Mouse (Mus musculus) adipocyte (in vitro differentiated cells): Measurements from ENCODE around the gene Sirt4.
"Not testable (repeated sequence)": the region's sequence is repeated elsewhere in the genome, so short reads cannot be mapped to it uniquely, and the experiment has no call there.

Source experiments
- DNase-seq: peaks from one replicate; pipeline ENCODE4 v3.0.0-alpha.2; 2016; ENCODE audit warnings: low spot score

Gene Sirt4

GRCm38 (mm10) chr5:115514896-115515587, 30.5 kb upstream of the Sirt4 start:
- peak; percentile 83 for DNase-seq

DNA sequence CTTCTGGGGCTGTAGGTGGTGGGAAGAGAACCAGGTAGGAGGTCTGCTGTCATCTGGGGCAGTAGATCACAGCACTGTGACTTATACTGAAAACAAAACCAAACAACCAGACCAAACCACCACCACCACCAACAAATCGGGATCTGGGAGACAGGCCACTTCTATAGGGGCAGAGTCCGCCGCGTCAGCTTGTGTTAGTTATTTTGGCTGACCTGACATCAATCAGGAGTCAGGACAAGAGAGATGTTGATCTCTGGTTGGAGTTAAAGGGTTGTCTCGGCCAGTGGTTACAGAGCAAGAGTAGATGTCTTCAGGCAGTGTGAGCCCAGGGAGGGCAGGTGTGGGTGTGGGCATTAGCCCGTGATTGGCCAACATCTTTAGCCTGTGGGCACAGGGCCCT, 29.8 kb upstream of the Sirt4 start:
- no peak for DNase-seq

DNA sequence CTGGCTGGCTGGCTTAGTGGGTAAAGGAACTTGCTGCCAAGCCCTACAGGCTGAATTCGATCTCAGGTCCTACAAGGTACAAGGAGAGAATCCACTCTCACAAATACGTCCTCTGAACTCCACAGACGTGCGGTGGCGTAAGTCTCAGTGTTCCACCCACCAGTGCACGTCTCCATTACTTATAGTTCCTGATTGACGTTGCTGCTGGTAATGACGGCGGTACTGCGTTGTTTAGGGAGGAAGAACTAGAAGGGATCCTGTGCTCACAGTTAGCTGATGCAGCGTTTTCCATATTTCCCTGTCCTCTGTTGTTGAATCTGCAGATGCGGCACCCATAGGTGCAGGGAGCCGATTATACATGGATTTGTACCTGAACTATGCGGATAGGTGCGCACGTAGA, 29.2 kb upstream of the Sirt4 start:
- no peak for DNase-seq

DNA sequence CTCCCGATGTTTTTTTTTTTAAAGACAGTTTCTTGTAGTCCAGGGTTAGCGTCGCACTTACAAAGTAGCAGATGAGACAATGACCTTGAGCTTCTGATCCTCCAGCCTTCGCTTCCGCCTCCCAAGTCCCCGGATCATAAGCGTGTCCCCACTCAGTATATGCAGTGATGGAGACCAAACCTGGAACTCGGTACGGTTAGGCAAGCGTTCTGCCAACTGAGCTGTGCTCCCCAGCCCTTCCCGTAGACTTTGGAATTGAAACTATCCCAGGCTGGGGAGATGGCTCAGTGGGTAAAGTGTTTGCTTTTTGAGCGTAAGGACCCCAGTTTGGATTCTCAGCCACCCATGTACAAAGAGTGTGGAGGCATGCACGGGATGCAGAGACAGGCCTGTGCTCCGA, 28.7 kb upstream of the Sirt4 start:
- no peak for DNase-seq

GRCm38 (mm10) chr5:115512375-115512774, 27.9 kb upstream of the Sirt4 start:
- peak; percentile 71 for DNase-seq

DNA sequence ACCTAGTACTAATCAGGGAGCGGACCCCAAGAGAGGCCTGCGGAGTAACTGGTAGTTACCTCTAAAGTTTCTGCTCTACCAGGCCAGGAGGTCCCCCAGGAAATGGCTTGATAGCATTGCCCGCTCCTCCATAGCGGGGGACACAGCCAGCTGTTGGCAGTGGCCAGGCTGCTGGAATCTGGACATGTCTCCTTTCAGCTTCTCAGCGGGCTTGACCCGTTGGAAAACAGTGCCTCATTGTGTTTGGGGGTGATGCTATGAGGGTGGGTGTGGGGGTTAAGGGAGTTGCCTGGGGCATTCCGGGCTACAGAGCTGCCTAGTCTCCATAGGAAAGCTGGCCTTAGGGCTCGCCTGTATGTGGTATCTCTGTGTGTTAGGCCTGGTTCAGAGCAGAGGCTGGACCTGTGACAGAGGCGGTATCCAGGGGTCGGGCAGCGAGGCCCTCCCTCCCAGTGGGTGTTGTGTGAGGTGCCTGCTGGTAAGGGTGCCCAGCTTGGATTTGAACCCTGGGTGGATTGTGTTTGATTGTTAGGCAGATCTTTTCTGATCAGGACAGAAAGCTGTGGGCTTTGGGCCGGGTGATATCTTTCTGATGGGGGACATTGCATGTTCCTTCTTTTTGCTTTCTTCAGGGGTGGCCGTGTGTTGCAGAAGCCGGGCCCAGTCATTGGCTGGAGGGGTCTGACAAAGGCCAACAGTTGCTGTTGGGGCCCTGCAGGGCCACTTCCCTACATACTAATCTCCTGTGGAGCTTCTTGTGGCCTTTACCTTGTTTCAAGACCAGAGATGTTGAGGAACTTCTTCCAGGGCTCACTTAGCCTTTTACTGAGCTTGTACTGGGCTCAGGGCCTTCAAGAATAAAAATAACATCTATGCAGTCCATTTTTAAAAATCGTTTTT, 25.5 kb upstream of the Sirt4 start:
- no peak for DNase-seq

GRCm38 (mm10) chr5:115509321-115509761, 24.8 kb upstream of the Sirt4 start:
- DNase-seq, result peak; percentile 33

GRCm38 (mm10) chr5:115508859-115509147, 24.3 kb upstream of the Sirt4 start:
- no peak for DNase-seq

GRCm38 (mm10) chr5:115507981-115508858, 23.7 kb upstream of the Sirt4 start:
- peak; percentile 59 for DNase-seq

- peak; percentile 33 for DNase-seq
These were observed 22.9 kb upstream of the Sirt4 start for GRCm38 (mm10) chr5:115507267-115507980.

DNA sequence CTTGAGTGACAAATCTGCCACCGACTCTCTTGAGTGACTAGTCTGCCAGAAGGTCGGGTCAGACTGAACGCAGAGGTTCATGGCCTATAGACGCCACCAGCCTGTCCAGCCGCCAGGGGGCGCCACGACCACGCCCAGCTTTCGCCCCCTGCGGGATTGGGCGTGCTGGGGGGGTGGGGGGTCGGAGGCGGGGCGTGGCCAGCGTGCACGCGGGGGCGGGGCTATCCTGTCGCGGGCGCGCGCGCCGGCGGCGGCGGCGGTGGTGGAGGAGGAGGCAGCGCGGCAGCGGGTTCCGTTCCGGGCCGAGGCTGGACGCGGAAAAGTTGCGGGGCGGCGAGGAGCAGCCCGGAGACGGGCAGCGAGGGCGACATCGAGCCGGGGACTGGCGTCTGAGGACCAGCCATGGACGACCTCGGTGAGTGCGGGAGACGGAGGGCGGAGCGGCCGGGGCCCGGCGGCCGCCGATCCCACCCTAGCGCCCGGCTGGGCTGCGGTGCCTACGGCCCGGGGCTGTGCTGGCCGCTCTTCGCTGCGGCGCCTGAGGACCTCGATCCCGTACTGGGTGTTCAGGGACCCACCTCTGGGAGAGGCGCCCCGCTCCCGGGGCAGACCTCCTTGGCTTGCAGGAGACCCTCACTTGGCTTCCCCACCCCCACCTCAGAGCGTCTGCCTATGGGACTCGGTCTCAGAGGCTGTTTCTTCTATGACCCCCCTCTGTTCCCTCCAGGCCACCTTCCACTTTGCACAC, 22.1 kb upstream of the Sirt4 start, which contains the start of gene Pxn:
Pxn (plus strand) TSS at position 223 of the 748 bp plus-strand sequence.
- DNase-seq, result peak; percentile 92

- DNase-seq, result not testable (repeated sequence)
These were observed 21.1 kb upstream of the Sirt4 start for GRCm38 (mm10) chr5:115505617-115506016.

- no peak for DNase-seq
These were observed 18.5 kb upstream of the Sirt4 start for GRCm38 (mm10) chr5:115503035-115503434.

- DNase-seq, result peak; percentile 23
These were observed 15.9 kb upstream of the Sirt4 start for GRCm38 (mm10) chr5:115500383-115500935.

DNA sequence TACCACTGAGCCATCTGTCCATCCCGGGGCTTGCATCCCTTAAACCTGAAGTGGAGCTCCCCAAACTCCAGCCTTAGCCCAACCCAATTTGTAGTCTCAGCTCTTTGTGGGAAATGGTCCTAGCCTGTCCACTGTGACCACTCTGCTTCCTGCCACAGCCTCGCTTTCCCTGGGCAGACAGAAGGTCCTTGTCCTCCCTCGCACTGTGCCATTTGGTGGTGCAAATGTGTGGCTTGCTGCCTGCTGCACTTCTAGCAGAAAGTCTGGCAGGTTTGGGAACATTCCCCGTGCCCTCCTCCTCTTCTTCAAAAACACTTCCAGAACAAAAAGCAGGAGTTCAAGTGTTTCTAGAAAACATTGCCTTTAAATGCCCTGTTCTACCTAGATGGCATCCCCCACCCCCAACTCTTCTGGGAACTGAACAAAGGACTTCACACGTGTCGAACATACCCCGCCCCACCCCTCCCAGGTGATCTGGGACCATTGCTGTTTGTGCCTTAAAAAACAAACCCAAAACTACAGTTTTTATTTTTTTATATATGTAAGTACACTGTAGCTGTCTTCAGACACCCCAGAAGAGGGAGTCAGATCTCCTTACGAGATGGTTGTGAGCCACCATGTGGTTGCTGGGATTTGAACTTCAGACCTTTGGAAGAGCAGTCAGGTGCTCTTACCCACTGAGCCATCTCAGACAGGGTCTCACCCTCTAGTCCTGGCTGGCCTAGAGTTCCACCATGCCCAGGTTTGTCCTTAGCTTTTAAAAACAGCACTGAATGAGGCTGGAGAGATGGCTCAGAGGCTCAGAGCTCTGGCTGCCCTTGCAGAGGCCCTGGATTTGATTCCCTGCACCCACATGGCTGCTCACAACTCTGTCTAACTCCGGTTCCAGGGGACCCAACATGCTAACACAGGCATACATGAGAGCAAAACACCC, 14.0 kb upstream of the Sirt4 start:
- DNase-seq, result no peak

- DNase-seq, result no peak
These were observed 12.5 kb upstream of the Sirt4 start for GRCm38 (mm10) chr5:115497033-115497432.

DNA sequence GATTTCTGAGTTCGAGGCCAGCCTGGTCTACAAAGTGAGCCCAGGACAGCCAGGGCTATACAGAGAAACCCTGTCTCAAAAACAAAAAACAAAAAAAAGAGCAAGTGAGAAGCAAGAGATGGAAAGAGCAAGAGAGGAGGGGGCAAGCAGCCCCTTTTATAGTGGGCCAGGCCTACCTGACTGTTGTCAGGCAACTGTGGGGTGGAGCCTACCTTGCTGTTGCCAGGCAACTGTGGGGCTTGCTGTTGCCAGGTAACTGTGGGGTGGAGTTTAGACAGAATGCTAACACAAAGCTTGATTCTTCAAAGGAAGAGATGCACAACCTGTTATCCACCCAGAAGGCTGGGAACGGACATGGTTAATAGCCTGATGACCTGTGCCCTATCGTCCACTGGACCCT, 11.1 kb upstream of the Sirt4 start:
- not testable (repeated sequence) for DNase-seq

GRCm38 (mm10) chr5:115493441-115493840, 8.9 kb upstream of the Sirt4 start:
- peak; percentile 72 for DNase-seq

DNA sequence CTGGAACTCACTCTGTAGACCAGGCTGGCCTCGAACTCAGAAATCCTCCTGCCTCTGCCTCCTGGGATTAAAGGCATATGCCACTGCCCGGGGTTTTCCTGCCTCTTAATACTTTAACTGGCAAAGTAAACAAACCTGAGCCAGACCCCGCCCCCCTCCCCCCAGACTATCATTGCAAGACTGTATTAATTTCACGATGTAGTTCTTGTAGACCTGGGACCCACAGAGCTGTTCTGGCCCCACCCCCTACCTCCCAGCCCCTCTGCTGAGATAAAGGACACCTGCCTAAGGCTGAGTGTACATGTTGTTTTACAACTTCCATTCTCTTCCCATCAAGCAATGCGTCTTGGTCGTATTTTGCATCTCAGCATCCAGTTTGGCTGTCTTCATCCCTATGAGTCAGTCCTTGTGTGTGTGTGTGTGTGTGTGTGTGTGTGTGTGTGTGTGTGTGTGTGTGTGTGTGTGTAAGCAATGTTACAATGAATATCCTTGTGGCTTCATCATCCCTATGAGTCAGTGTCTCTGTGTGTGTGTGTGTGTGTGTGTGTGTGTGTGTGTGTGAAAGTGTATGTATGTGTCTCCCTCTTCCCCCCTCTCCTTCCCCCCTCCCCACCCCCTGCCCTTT, 8.3 kb upstream of the Sirt4 start:
- peak; percentile 66 for DNase-seq
